Mouse (Mus musculus): ENCODE data around the gene Supv3l1. TPM values are rescaled to one million over a fixed set of nuclear protein-coding genes. Genes with fewer than 3 reads are reported as not detected.
A peak's percentile ranks its signal among the peaks of the same experiment; 100 is the strongest.

The Supv3l1 gene
- polyA plus RNA-seq, 1 experiment from 2014 or later = 25.8 TPM

GRCm38 (mm10) chr10:62422255-62422654 lies 27.3 kb downstream of the Supv3l1 start, which contains the start of gene Hkdc1:
Hkdc1 (minus strand) TSS chr10:62422491.
- no peak within 1 kb of the TSS for H3K4me3 ChIP-seq (ENCODE audit: low read depth, low read length)
- peak; percentile 44; the same call in 1 of the 2 replicates for ATAC-seq (ENCODE audit: insufficient number of reproducible peaks, insufficient read depth, low FRiP score, low read depth)
- H3K4me2 ChIP-seq (replicated peaks; ENCODE audit: low read depth, low read length) = no peak within 1 kb of the TSS
- H3K9ac ChIP-seq (replicated peaks; ENCODE audit: low read depth, low read length) = no peak within 1 kb of the TSS
- H3K36me3 ChIP-seq (ENCODE audit: control insufficient read depth, insufficient read depth, low read length) = no peaks in the 10 kb centered on the region
- no peaks in the 10 kb centered on the region for H3K27me3 ChIP-seq (ENCODE audit: control insufficient read depth, insufficient read depth, low read length)
- H3K27ac ChIP-seq (ENCODE audit: low read length) = no peak within 1 kb of the TSS; the same call in 1 of the 2 replicates
- 45% methylated on average over 15 of the region's 15 CpGs for WGBS
- H3K4me1 ChIP-seq (ENCODE audit: control insufficient read depth, insufficient read depth, low read length) = 0 out of 2 replicates have a peak, but pooled peaks cover 8% of the 10 kb centered on the region
- no peaks in the 10 kb centered on the region for H3K9me3 ChIP-seq (ENCODE audit: control insufficient read depth, low read depth, low read length)

GRCm38 (mm10) chr10:62421127-62421526 lies 28.4 kb downstream of the Supv3l1 start:
- Histone ChIP-seq H3K4me1 (ENCODE audit: control insufficient read depth, insufficient read depth, low read length) (0 out of 2 replicates have a peak, but pooled peaks cover 8% of the 10 kb centered on the region), H3K4me2 (replicated peaks; ENCODE audit: low read depth, low read length) (no peak overlapping the region), H3K9ac (replicated peaks; ENCODE audit: low read depth, low read length) (no peak overlapping the region), H3K36me3 (ENCODE audit: control insufficient read depth, insufficient read depth, low read length) (no peaks in the 10 kb centered on the region), H3K4me3 (ENCODE audit: low read depth, low read length) (no peak overlapping the region), H3K9me3 (ENCODE audit: control insufficient read depth, low read depth, low read length) (no peaks in the 10 kb centered on the region), H3K27ac (ENCODE audit: low read length) (peak overlapping the region; percentile 1; the same call in 1 of the 2 replicates), H3K27me3 (ENCODE audit: control insufficient read depth, insufficient read depth, low read length) (no peaks in the 10 kb centered on the region)
- no peak for ATAC-seq (ENCODE audit: insufficient number of reproducible peaks, insufficient read depth, low FRiP score, low read depth)
- WGBS = 63% methylated on average over 3 of the region's 3 CpGs

GRCm38 (mm10) chr10:62420399-62420798 lies 29.1 kb downstream of the Supv3l1 start:
- no peaks in the 10 kb centered on the region for H3K27me3 ChIP-seq (ENCODE audit: control insufficient read depth, insufficient read depth, low read length)
- peak overlapping the region; percentile 1; the same call in 1 of the 2 replicates for H3K27ac ChIP-seq (ENCODE audit: low read length)
- H3K4me1 ChIP-seq (ENCODE audit: control insufficient read depth, insufficient read depth, low read length) = 0 out of 2 replicates have a peak, but pooled peaks cover 6% of the 10 kb centered on the region
- no peaks in the 10 kb centered on the region for H3K36me3 ChIP-seq (ENCODE audit: control insufficient read depth, insufficient read depth, low read length)
- no peak overlapping the region for H3K4me2 ChIP-seq (replicated peaks; ENCODE audit: low read depth, low read length)
- H3K9ac ChIP-seq (replicated peaks; ENCODE audit: low read depth, low read length) = no peak overlapping the region
- 56% methylated on average over 6 of the region's 6 CpGs for WGBS
- ATAC-seq (ENCODE audit: insufficient number of reproducible peaks, insufficient read depth, low FRiP score, low read depth) = no peak
- H3K9me3 ChIP-seq (ENCODE audit: control insufficient read depth, low read depth, low read length) = no peaks in the 10 kb centered on the region
- no peak overlapping the region for H3K4me3 ChIP-seq (ENCODE audit: low read depth, low read length)

- 66% methylated on average over 5 of the region's 5 CpGs for WGBS
- Histone ChIP-seq H3K4me2 (replicated peaks; ENCODE audit: low read depth, low read length) (no peak overlapping the region), H3K9me3 (ENCODE audit: control insufficient read depth, low read depth, low read length) (no peaks in the 10 kb centered on the region), H3K36me3 (ENCODE audit: control insufficient read depth, insufficient read depth, low read length) (no peaks in the 10 kb centered on the region), H3K27me3 (ENCODE audit: control insufficient read depth, insufficient read depth, low read length) (no peaks in the 10 kb centered on the region), H3K4me1 (ENCODE audit: control insufficient read depth, insufficient read depth, low read length) (0 out of 2 replicates have a peak, but pooled peaks cover 2% of the 10 kb centered on the region), H3K27ac (ENCODE audit: low read length) (no peak overlapping the region), H3K4me3 (ENCODE audit: low read depth, low read length) (no peak overlapping the region), H3K9ac (replicated peaks; ENCODE audit: low read depth, low read length) (no peak overlapping the region)
- no peak for ATAC-seq (ENCODE audit: insufficient number of reproducible peaks, insufficient read depth, low FRiP score, low read depth)
Measured at GRCm38 (mm10) chr10:62419422-62419821, 30.1 kb downstream of the Supv3l1 start.

GRCm38 (mm10) chr10:62418831-62419356 lies 30.6 kb downstream of the Supv3l1 start:
- no peaks in the 10 kb centered on the region for H3K4me1 ChIP-seq (ENCODE audit: control insufficient read depth, insufficient read depth, low read length)
- no peaks in the 10 kb centered on the region for H3K36me3 ChIP-seq (ENCODE audit: control insufficient read depth, insufficient read depth, low read length)
- H3K27me3 ChIP-seq (ENCODE audit: control insufficient read depth, insufficient read depth, low read length) = no peaks in the 10 kb centered on the region
- H3K27ac ChIP-seq (ENCODE audit: low read length) = no peak overlapping the region
- H3K9me3 ChIP-seq (ENCODE audit: control insufficient read depth, low read depth, low read length) = no peaks in the 10 kb centered on the region
- no peak overlapping the region for H3K4me3 ChIP-seq (ENCODE audit: low read depth, low read length)
- ATAC-seq (ENCODE audit: insufficient number of reproducible peaks, insufficient read depth, low FRiP score, low read depth) = no peak
- no peak overlapping the region for H3K9ac ChIP-seq (replicated peaks; ENCODE audit: low read depth, low read length)
- WGBS = 78% methylated on average over 7 of the region's 7 CpGs
- no peak overlapping the region for H3K4me2 ChIP-seq (replicated peaks; ENCODE audit: low read depth, low read length)

- Histone ChIP-seq H3K9ac (replicated peaks; ENCODE audit: low read depth, low read length) (no peak overlapping the region), H3K4me1 (ENCODE audit: control insufficient read depth, insufficient read depth, low read length) (no peaks in the 10 kb centered on the region), H3K9me3 (ENCODE audit: control insufficient read depth, low read depth, low read length) (no peaks in the 10 kb centered on the region), H3K4me2 (replicated peaks; ENCODE audit: low read depth, low read length) (no peak overlapping the region), H3K27ac (ENCODE audit: low read length) (peak overlapping the region; percentile 80), H3K4me3 (ENCODE audit: low read depth, low read length) (no peak overlapping the region), H3K27me3 (ENCODE audit: control insufficient read depth, insufficient read depth, low read length) (no peaks in the 10 kb centered on the region), H3K36me3 (ENCODE audit: control insufficient read depth, insufficient read depth, low read length) (no peaks in the 10 kb centered on the region)
- 18% methylated on average over 4 of the region's 4 CpGs for WGBS
- ATAC-seq (ENCODE audit: insufficient number of reproducible peaks, insufficient read depth, low FRiP score, low read depth) = peak; percentile 60
Measured at GRCm38 (mm10) chr10:62413606-62413982, 35.9 kb downstream of the Supv3l1 start.

GRCm38 (mm10) chr10:62412906-62413605 lies 36.5 kb downstream of the Supv3l1 start:
- no peaks in the 10 kb centered on the region for H3K9me3 ChIP-seq (ENCODE audit: control insufficient read depth, low read depth, low read length)
- no peaks in the 10 kb centered on the region for H3K4me1 ChIP-seq (ENCODE audit: control insufficient read depth, insufficient read depth, low read length)
- no peaks in the 10 kb centered on the region for H3K27me3 ChIP-seq (ENCODE audit: control insufficient read depth, insufficient read depth, low read length)
- H3K9ac ChIP-seq (replicated peaks; ENCODE audit: low read depth, low read length) = no peak overlapping the region
- 8% methylated on average over 8 of the region's 8 CpGs for WGBS
- H3K36me3 ChIP-seq (ENCODE audit: control insufficient read depth, insufficient read depth, low read length) = no peaks in the 10 kb centered on the region
- H3K4me2 ChIP-seq (replicated peaks; ENCODE audit: low read depth, low read length) = no peak overlapping the region
- peak; percentile 82 for ATAC-seq (ENCODE audit: insufficient number of reproducible peaks, insufficient read depth, low FRiP score, low read depth)
- H3K4me3 ChIP-seq (ENCODE audit: low read depth, low read length) = no peak overlapping the region
- H3K27ac ChIP-seq (ENCODE audit: low read length) = peak overlapping the region; percentile 80

- Histone ChIP-seq H3K9me3 (ENCODE audit: control insufficient read depth, low read depth, low read length) (no peaks in the 10 kb centered on the region), H3K4me1 (ENCODE audit: control insufficient read depth, insufficient read depth, low read length) (no peaks in the 10 kb centered on the region), H3K4me2 (replicated peaks; ENCODE audit: low read depth, low read length) (no peak overlapping the region), H3K27ac (ENCODE audit: low read length) (no peak overlapping the region), H3K36me3 (ENCODE audit: control insufficient read depth, insufficient read depth, low read length) (no peaks in the 10 kb centered on the region), H3K27me3 (ENCODE audit: control insufficient read depth, insufficient read depth, low read length) (no peaks in the 10 kb centered on the region), H3K4me3 (ENCODE audit: low read depth, low read length) (no peak overlapping the region), H3K9ac (replicated peaks; ENCODE audit: low read depth, low read length) (no peak overlapping the region)
- no peak for ATAC-seq (ENCODE audit: insufficient number of reproducible peaks, insufficient read depth, low FRiP score, low read depth)
- 68% methylated on average over 19 of the region's 19 CpGs for WGBS
Measured at GRCm38 (mm10) chr10:62411431-62412410, 37.8 kb downstream of the Supv3l1 start.
